Mouse (Mus musculus): ENCODE results near the gene Gng13. TPM values are rescaled to one million over a fixed set of nuclear protein-coding genes. Genes with fewer than 3 reads are reported as not detected.

Gng13 gene
- total RNA-seq, 2 experiments from 2014 or later: 9.9 to 16.3 TPM

Small RNA genes within 50 kb of the gene (microRNA-seq; reads per million reads assigned to microRNA genes)
- gene Gm25083: not detected

Other genes starting within 250 kb of the Gng13 start
- gene Sstr5, start 219.9 kb upstream of the Gng13 start, total RNA-seq (2021): under 1 TPM; 0.58 to 0.72 TPM
- 10 to 100 TPM; 29.9 to 38.1 TPM for gene Sox8, start 146.5 kb upstream of the Gng13 start, total RNA-seq (2021)
- 10 to 100 TPM; 19.4 to 21.5 TPM for gene Lmf1, start 138.1 kb upstream of the Gng13 start, total RNA-seq (2021)
- gene Chtf18, start 10.2 kb downstream of the Gng13 start, total RNA-seq (2021): 1 to 10 TPM; 4.3 to 5.8 TPM
- 10 to 100 TPM; 21.1 to 25.4 TPM for gene Rpusd1, start 10.5 kb downstream of the Gng13 start, total RNA-seq (2021)
- not detected for gene Mslnl, start 18.9 kb downstream of the Gng13 start, total RNA-seq (2021)
- 1 to 10 TPM; 3.0 to 3.9 TPM for gene Msln, start 37.2 kb downstream of the Gng13 start, total RNA-seq (2021)
- 10 to 100 TPM; 24.1 to 25.1 TPM for gene Narfl, start 56.6 kb downstream of the Gng13 start, total RNA-seq (2021)
- gene Haghl, start 68.5 kb downstream of the Gng13 start, total RNA-seq (2021): 10 to 100 TPM; 82.0 to 98.4 TPM
- not detected for gene Ccdc78, start 69.4 kb downstream of the Gng13 start, total RNA-seq (2021)
- gene Fam173a, start 75.7 kb downstream of the Gng13 start, total RNA-seq (2021): 10 to 100 TPM; 50.6 to 61.1 TPM
- gene AC134908.4, start 78.5 kb downstream of the Gng13 start, total RNA-seq (2021): not detected
- 10 to 100 TPM; 45.8 to 56.7 TPM for gene Metrn, start 80.0 kb downstream of the Gng13 start, total RNA-seq (2021)
- 100 to 1,000 TPM; 130 to 132 TPM for gene Fbxl16, start 91.9 kb downstream of the Gng13 start, total RNA-seq (2021)
- gene Wdr24, start 106.5 kb downstream of the Gng13 start, total RNA-seq (2021): 10 to 100 TPM; 25.2 to 26.5 TPM
- gene Jmjd8, start 111.7 kb downstream of the Gng13 start, total RNA-seq (2021): 10 to 100 TPM; 54.8 to 55.1 TPM
- 100 to 1,000 TPM; 162 to 171 TPM for gene Stub1, start 116.2 kb downstream of the Gng13 start, total RNA-seq (2021)
- 10 to 100 TPM; 58.5 to 61.5 TPM for gene Rhbdl1, start 120.1 kb downstream of the Gng13 start, total RNA-seq (2021)
- gene Gm20683, start 124.6 kb downstream of the Gng13 start, total RNA-seq (2021): 10 to 100 TPM; 22.7 to 26.6 TPM
- gene Rhot2, start 127.7 kb downstream of the Gng13 start, total RNA-seq (2021): 10 to 100 TPM; 58.5 to 65.2 TPM
- 10 to 100 TPM; 37.4 to 39.4 TPM for gene Wdr90, start 144.3 kb downstream of the Gng13 start, total RNA-seq (2021)
- 10 to 100 TPM; 16.7 to 18.3 TPM for gene Mcrip2, start 151.6 kb downstream of the Gng13 start, total RNA-seq (2021)
- 10 to 100 TPM; 24.1 to 25.8 TPM for gene Mettl26, start 157.9 kb downstream of the Gng13 start, total RNA-seq (2021)
- 1 to 10 TPM; 1.3 to 2.2 TPM for gene Wfikkn1, start 163.7 kb downstream of the Gng13 start, total RNA-seq (2021)
- gene Rab40c, start 202.6 kb downstream of the Gng13 start, total RNA-seq (2021): 10 to 100 TPM; 47.0 to 47.2 TPM
- 100 to 1,000 TPM in 1 of 2 experiments, 10 to 100 TPM in 1; 87.1 to 104 TPM for gene Pigq, start 227.8 kb downstream of the Gng13 start, total RNA-seq (2021)
- not detected for gene Nhlrc4, start 227.8 kb downstream of the Gng13 start, total RNA-seq (2021)
- gene A930017K11Rik, start 235.4 kb downstream of the Gng13 start, total RNA-seq (2021): not detected